Mouse (Mus musculus) neural tube, embryonic 13.5 days (tissue): ENCODE results near the gene Ssr3. TPM values are rescaled to one million over a fixed set of nuclear protein-coding genes. Genes with fewer than 3 reads are reported as not detected.

ENCODE experiments used
- ATAC-seq: fragments of 200-750 bp; cut with Nextera tagmentation; 2 replicates; pipeline ENCODE4 v1.8.0; 2017; ENCODE audit warnings: low read depth, mild to moderate bottlenecking, moderate TSS enrichment, moderate library complexity
- H3K27ac ChIP-seq: fragments of 300-500 bp; sonication (generic); replicated peaks from 2 replicates; pipeline ENCODE4 v1.5.1; 2015; ENCODE audit warnings: moderate library complexity, mild to moderate bottlenecking, inconsistent platforms
- H3K27me3 ChIP-seq: fragments of 300-500 bp; sonication (generic); 2 replicates; pipeline ENCODE4 v1.6.1; 2015; ENCODE audit warnings: mild to moderate bottlenecking, inconsistent platforms
- H3K36me3 ChIP-seq: fragments of 300-500 bp; sonication (generic); 2 replicates; pipeline ENCODE4 v1.6.1; 2015; ENCODE audit warnings: mild to moderate bottlenecking, inconsistent platforms
- H3K4me1 ChIP-seq: fragments of 300-500 bp; sonication (generic); replicated peaks from 2 replicates; pipeline ENCODE4 v1.6.1; 2015; ENCODE audit warnings: inconsistent platforms
- H3K4me2 ChIP-seq: fragments of 300-500 bp; sonication (generic); 2 replicates; pipeline ENCODE4 v1.6.1; 2015; ENCODE audit warnings: inconsistent platforms, mild to moderate bottlenecking, moderate library complexity
- H3K4me3 ChIP-seq: fragments of 300-500 bp; sonication (generic); 2 replicates; pipeline ENCODE4 v1.5.1; 2015; ENCODE audit warnings: mild to moderate bottlenecking, inconsistent platforms
- H3K9ac ChIP-seq: fragments of 300-500 bp; sonication (generic); 2 replicates; pipeline ENCODE4 v1.6.1; 2015; ENCODE audit warnings: moderate library complexity, mild to moderate bottlenecking, inconsistent platforms
- H3K9me3 ChIP-seq: fragments of 300-500 bp; sonication (generic); 2 replicates; pipeline ENCODE4 v1.6.1; 2016; ENCODE audit warnings: inconsistent platforms
- WGBS: fragments of 180-500 bp; shearing (Covaris S2); methylation state at CpG from one replicate; pipeline ENCODE4 v1.1.7; 2015; 5-methylcytosine and 5-hydroxymethylcytosine counted together
- polyA plus RNA-seq: library from polyadenylated mRNA; unstranded; fragments of >200 nt; fragmentation: Nextera tagmentation; extraction: Ambion mirVana; gene quantifications from 2 replicates; pipeline ENCODE4 v1.2.1, GENCODE M21; 2015

Ssr3 gene
- polyA plus RNA-seq, 1 experiment from 2014 or later = 163 TPM

DNA sequence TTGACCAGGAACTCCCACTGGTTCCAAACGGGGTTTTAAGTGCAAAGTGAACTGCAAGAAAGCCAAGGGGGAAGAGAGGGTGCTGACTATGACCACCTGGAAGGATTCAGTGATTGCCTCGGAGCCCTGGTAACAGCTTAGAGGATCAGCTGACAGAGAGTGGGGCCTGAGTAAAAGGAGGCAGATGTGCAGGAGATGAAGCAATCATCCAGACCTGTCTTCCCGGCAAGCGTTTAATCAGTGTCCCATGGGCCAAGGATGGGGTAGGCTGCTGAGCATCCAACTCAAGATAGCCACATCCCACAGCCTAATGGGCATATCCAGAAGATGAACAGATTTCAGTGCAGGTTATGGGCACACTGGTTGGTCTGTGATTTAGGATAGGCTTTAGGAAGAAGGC is 24.5 kb downstream of the Ssr3 start:
- H3K4me2 ChIP-seq = no peak overlapping the region
- 0 out of 2 replicates have a peak overlapping the region, but pooled peaks have one; percentile 23 for H3K27ac ChIP-seq
- H3K36me3 ChIP-seq = peaks cover 46% of the 10 kb centered on the region
- H3K4me1 ChIP-seq = no peaks in the 10 kb centered on the region
- 63% methylated on average over 4 of the region's 4 CpGs for WGBS
- H3K9me3 ChIP-seq = no peaks in the 10 kb centered on the region
- H3K4me3 ChIP-seq = no peak overlapping the region
- H3K27me3 ChIP-seq = no peaks in the 10 kb centered on the region
- no peak overlapping the region for H3K9ac ChIP-seq
- ATAC-seq = no peak

GRCm38 (mm10) chr3:65365921-65366710 is 26.3 kb downstream of the Ssr3 start:
- Histone ChIP-seq H3K27ac (no peak overlapping the region), H3K4me2 (no peak overlapping the region), H3K4me3 (no peak overlapping the region), H3K9me3 (no peaks in the 10 kb centered on the region), H3K9ac (no peak overlapping the region), H3K27me3 (no peaks in the 10 kb centered on the region), H3K36me3 (peaks cover 28% of the 10 kb centered on the region), H3K4me1 (no peaks in the 10 kb centered on the region)
- no peak for ATAC-seq
- 82% methylated on average over 10 of the region's 10 CpGs for WGBS

- Histone ChIP-seq H3K9me3 (no peaks in the 10 kb centered on the region), H3K27me3 (no peaks in the 10 kb centered on the region), H3K9ac (no peak overlapping the region), H3K4me1 (no peaks in the 10 kb centered on the region), H3K36me3 (peaks cover 19% of the 10 kb centered on the region; the same call in 1 of the 2 replicates), H3K4me3 (no peak overlapping the region), H3K27ac (no peak overlapping the region), H3K4me2 (no peak overlapping the region)
- ATAC-seq = no peak
- WGBS = 53% methylated on average over 6 of the region's 6 CpGs
Measured at GRCm38 (mm10) chr3:65365184-65365583, 27.2 kb downstream of the Ssr3 start.

DNA sequence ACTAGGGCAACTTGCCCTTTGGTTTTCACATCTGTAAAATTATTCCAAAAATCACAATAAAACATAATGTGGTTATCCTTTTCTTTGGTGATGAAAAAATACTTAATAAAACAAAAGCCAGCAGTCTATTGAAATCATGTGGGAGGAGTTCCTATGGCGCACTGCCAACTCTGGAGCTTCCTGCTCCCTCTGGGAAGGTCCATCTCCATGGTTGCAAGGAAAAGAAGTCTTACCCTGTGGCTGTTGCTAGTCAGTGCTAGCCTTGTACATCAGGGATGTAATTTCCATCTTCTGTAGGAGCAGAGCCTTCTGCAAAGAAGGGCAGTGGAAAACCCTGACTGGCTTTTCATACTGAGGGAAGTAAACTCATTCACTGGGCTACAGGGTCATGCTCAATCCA is 29.0 kb downstream of the Ssr3 start:
- H3K4me1 ChIP-seq = no peaks in the 10 kb centered on the region
- no peak overlapping the region for H3K9ac ChIP-seq
- peaks cover 11% of the 10 kb centered on the region; the same call in 1 of the 2 replicates for H3K36me3 ChIP-seq
- 81% methylated on average over 1 of the region's 1 CpGs for WGBS
- no peak overlapping the region for H3K4me2 ChIP-seq
- no peaks in the 10 kb centered on the region for H3K27me3 ChIP-seq
- no peak overlapping the region for H3K27ac ChIP-seq
- H3K4me3 ChIP-seq = no peak overlapping the region
- ATAC-seq = peak; percentile 43; the same call in 1 of the 2 replicates
- no peaks in the 10 kb centered on the region for H3K9me3 ChIP-seq

GRCm38 (mm10) chr3:65360163-65360969 is 32.1 kb downstream of the Ssr3 start:
- no peaks in the 10 kb centered on the region for H3K9me3 ChIP-seq
- H3K36me3 ChIP-seq = 0 out of 2 replicates have a peak, but pooled peaks cover 1% of the 10 kb centered on the region
- no peaks in the 10 kb centered on the region for H3K27me3 ChIP-seq
- no peak overlapping the region for H3K27ac ChIP-seq
- H3K9ac ChIP-seq = no peak overlapping the region
- 64% methylated on average over 8 of the region's 8 CpGs for WGBS
- no peak overlapping the region for H3K4me3 ChIP-seq
- ATAC-seq = no peak
- H3K4me1 ChIP-seq = no peaks in the 10 kb centered on the region
- no peak overlapping the region for H3K4me2 ChIP-seq

DNA sequence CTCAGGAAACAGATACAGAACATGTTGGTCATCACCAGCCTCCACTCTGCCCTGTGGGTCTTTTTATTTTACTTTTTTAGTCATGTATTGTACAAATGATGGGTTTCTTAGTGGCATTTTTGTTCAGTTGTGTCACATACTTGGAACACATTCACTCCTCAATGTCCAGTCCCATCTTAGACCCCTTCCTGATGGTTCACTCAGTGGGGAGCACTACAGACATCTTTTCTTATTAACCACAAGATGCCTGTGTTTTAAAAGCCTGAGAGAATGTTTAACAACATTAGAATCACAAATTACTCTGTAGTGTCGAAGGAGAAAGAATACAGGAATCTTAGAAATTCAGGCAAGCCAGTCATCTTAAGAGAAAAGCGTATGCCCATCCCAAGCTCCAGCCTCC is 33.6 kb downstream of the Ssr3 start:
- Histone ChIP-seq H3K9ac (no peak overlapping the region), H3K4me3 (no peak overlapping the region), H3K4me1 (no peaks in the 10 kb centered on the region), H3K27me3 (no peaks in the 10 kb centered on the region), H3K27ac (no peak overlapping the region), H3K4me2 (no peak overlapping the region), H3K9me3 (no peaks in the 10 kb centered on the region), H3K36me3 (no peaks in the 10 kb centered on the region)
- no peak for ATAC-seq
- 82% methylated on average over 2 of the region's 2 CpGs for WGBS

GRCm38 (mm10) chr3:65358275-65358674 is 34.1 kb downstream of the Ssr3 start:
- no peak overlapping the region for H3K4me2 ChIP-seq
- H3K36me3 ChIP-seq = no peaks in the 10 kb centered on the region
- ATAC-seq = no peak
- no peaks in the 10 kb centered on the region for H3K9me3 ChIP-seq
- H3K4me3 ChIP-seq = no peak overlapping the region
- no peaks in the 10 kb centered on the region for H3K4me1 ChIP-seq
- H3K9ac ChIP-seq = no peak overlapping the region
- WGBS = 72% methylated on average over 2 of the region's 2 CpGs
- no peak overlapping the region for H3K27ac ChIP-seq
- no peaks in the 10 kb centered on the region for H3K27me3 ChIP-seq

DNA sequence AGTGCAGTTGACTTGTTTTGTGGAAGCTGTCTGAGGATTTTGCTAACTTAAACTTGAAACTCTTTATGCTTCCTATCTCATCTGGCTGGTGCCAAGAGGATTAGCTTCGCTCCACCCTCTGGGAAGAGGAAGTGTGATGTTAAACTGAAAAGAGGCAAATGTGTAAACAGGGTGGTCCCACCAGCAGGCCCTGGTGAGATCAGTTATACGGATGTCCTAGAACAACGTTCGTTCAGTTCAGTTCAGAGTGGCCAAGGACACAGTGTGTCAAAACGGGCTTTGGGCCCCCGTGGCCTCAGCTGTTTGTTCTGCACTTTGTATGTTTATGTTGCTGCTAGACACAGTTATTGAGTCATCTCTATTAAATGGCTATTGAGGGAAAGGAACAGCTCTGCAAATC is 36.9 kb downstream of the Ssr3 start:
- no peak for ATAC-seq
- no peak overlapping the region for H3K27ac ChIP-seq
- H3K4me1 ChIP-seq = no peaks in the 10 kb centered on the region
- no peak overlapping the region for H3K9ac ChIP-seq
- no peak overlapping the region for H3K4me2 ChIP-seq
- no peaks in the 10 kb centered on the region for H3K36me3 ChIP-seq
- H3K9me3 ChIP-seq = no peaks in the 10 kb centered on the region
- no peaks in the 10 kb centered on the region for H3K27me3 ChIP-seq
- WGBS = 78% methylated on average over 6 of the region's 6 CpGs
- H3K4me3 ChIP-seq = no peak overlapping the region

GRCm38 (mm10) chr3:65353263-65354037 is 39.0 kb downstream of the Ssr3 start:
- Histone ChIP-seq H3K4me3 (no peak overlapping the region), H3K27me3 (no peaks in the 10 kb centered on the region), H3K9me3 (no peaks in the 10 kb centered on the region), H3K27ac (no peak overlapping the region), H3K9ac (no peak overlapping the region), H3K36me3 (no peaks in the 10 kb centered on the region), H3K4me1 (no peaks in the 10 kb centered on the region), H3K4me2 (no peak overlapping the region)
- WGBS = 73% methylated on average over 10 of the region's 10 CpGs
- ATAC-seq = no peak

DNA sequence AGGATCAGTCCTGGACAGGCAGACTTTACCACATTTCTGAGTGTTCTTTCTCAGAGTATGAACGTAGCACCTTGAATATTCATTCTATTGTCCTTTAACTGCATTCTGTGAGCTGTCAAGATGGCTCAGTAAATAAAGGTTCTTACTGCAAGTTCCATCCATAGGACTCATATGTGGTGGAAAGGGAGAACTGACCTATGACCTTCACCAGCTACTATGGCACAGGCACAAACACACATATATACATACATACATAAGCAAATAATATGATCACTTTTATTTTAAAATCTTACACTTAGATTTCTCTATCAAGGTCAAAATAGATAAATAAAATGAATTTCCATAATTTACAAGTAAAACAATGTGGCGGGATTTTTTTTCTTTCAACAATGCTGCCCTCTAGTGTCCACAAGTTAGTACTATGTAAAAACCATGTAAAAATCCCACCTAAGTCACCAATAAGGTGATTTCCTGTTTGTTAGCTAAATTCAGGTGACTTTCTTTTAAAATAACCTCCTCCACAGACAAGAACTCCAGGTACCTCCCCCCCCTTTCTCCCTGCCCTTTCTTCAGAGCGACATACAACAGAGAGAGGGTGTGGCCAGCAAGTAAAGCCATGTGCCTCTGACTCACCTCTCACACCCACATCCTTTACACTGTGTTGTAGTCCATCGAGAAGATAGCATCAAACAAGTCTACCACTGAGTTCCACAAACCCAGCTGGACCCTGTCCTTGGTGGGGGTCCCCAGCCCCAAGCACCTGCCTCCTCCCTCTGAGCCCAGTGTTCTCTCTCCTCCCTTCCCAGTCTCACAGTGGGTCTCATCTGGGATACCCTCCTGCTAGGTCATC is 39.9 kb downstream of the Ssr3 start:
- Histone ChIP-seq H3K27ac (no peak overlapping the region), H3K9ac (no peak overlapping the region), H3K4me1 (no peaks in the 10 kb centered on the region), H3K9me3 (no peaks in the 10 kb centered on the region), H3K4me3 (no peak overlapping the region), H3K4me2 (no peak overlapping the region), H3K27me3 (no peaks in the 10 kb centered on the region), H3K36me3 (no peaks in the 10 kb centered on the region)
- ATAC-seq = peak; percentile 67
- WGBS = 52% methylated on average over 4 of the region's 4 CpGs

- Histone ChIP-seq H3K9me3 (no peaks in the 10 kb centered on the region), H3K4me2 (no peak overlapping the region), H3K27ac (no peak overlapping the region), H3K4me1 (no peaks in the 10 kb centered on the region), H3K36me3 (no peaks in the 10 kb centered on the region), H3K9ac (no peak overlapping the region), H3K4me3 (no peak overlapping the region), H3K27me3 (no peaks in the 10 kb centered on the region)
- ATAC-seq = no peak
- WGBS = 95% methylated on average over 1 of the region's 1 CpGs
Measured at GRCm38 (mm10) chr3:65346176-65346575, 46.2 kb downstream of the Ssr3 start.
